Mouse (Mus musculus): ENCODE data around the gene Plcb3. TPM values are rescaled to one million over a fixed set of nuclear protein-coding genes. Genes with fewer than 3 reads are reported as not detected.

Plcb3 gene
- polyA plus RNA-seq, 1 experiment: 31.5 TPM

- no peaks in the 10 kb centered on the region for H3K36me3 ChIP-seq (ENCODE audit: control insufficient read depth, insufficient read depth, low read length)
- 86% methylated on average over 6 of the region's 6 CpGs for WGBS
- H3K27ac ChIP-seq (ENCODE audit: insufficient read depth, low read length): no peak overlapping the region
- DNase-seq (ENCODE audit: low read depth in 1 of 2, low spot score in 2 of 2): no peak
- H3K27me3 ChIP-seq (ENCODE audit: control insufficient read depth, insufficient read depth, low read length): no peaks in the 10 kb centered on the region
- H3K4me3 ChIP-seq (ENCODE audit: extremely low read depth, insufficient read depth, insufficient read length): no peak overlapping the region
- peaks cover 20% of the 10 kb centered on the region for H3K4me1 ChIP-seq (ENCODE audit: control insufficient read depth, insufficient read depth, insufficient read length)
- TF ChIP-seq POLR2A (IDR thresholded peaks at IDR 0.05; ENCODE audit: low read depth, low read length): no peak
- TF ChIP-seq CTCF (IDR thresholded peaks at IDR 0.05; ENCODE audit: extremely low read depth, insufficient read depth, insufficient read length, insufficient replicate concordance): no peak
Measured at GRCm38 (mm10) chr19:6990712-6991111, 14.4 kb upstream of the Plcb3 start.

DNA sequence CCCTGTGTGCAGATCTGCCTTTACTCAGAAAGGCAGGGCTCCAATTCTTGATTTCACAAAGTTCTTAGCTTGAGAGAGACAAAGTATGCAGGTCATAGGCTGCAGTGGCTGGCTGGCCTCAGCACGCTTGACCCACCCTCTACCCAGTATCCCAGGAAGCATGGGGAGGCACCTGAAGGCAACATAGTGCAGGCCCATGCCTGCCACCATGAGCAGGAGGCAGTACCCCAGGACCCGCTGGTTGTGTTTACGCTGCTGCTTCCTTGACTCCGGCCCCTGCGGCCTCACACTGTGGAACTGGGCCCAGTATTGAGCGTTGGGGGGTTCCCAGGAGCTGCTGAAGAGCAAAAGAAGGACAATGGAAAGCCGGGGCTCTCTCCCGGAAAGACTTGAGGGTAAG is 13.0 kb upstream of the Plcb3 start:
- TF ChIP-seq CTCF (IDR thresholded peaks at IDR 0.05; ENCODE audit: extremely low read depth, insufficient read depth, insufficient read length, insufficient replicate concordance) (no peak), POLR2A (IDR thresholded peaks at IDR 0.05; ENCODE audit: low read depth, low read length) (no peak)
- 96% methylated on average over 8 of the region's 8 CpGs for WGBS
- H3K4me1 ChIP-seq (ENCODE audit: control insufficient read depth, insufficient read depth, insufficient read length): peaks cover 8% of the 10 kb centered on the region
- H3K36me3 ChIP-seq (ENCODE audit: control insufficient read depth, insufficient read depth, low read length): no peaks in the 10 kb centered on the region
- H3K27me3 ChIP-seq (ENCODE audit: control insufficient read depth, insufficient read depth, low read length): no peaks in the 10 kb centered on the region
- H3K27ac ChIP-seq (ENCODE audit: insufficient read depth, low read length): no peak overlapping the region
- H3K4me3 ChIP-seq (ENCODE audit: extremely low read depth, insufficient read depth, insufficient read length): no peak overlapping the region
- no peak for DNase-seq (ENCODE audit: low read depth in 1 of 2, low spot score in 2 of 2)

DNA sequence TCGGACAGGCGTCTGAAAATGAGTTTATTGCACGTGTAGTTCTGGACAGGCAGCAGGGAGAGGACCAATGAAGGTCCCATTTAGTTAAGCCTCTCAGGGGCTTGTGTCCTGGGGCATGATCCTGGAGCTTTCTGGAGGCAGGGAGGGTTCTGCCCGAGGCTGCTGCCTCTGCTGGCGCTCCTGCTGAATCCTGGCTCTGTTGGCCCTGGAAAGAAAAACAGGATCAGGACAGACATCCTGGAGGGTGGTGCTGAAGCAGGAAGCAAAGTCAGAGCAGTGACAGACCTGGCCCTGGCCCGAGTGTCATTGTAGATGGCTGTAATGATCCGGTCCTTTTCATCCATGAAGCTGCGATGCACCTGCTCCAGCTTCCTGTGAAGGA is 11.6 kb upstream of the Plcb3 start:
- DNase-seq (ENCODE audit: low read depth in 1 of 2, low spot score in 2 of 2): no peak
- H3K27ac ChIP-seq (ENCODE audit: insufficient read depth, low read length): no peak overlapping the region

GRCm38 (mm10) chr19:6987061-6987903 is 11.0 kb upstream of the Plcb3 start, which contains the start of gene Vegfb:
Gene Vegfb (minus strand): TSS chr19:6987651.
- WGBS: under 1% methylated on average over 77 of the region's 85 CpGs
- DNase-seq (ENCODE audit: low read depth in 1 of 2, low spot score in 2 of 2): peak in 1 of 2 experiments; percentile 61
- Histone ChIP-seq H3K27me3 (ENCODE audit: control insufficient read depth, insufficient read depth, low read length) (no peaks in the 10 kb centered on the region), H3K36me3 (ENCODE audit: control insufficient read depth, insufficient read depth, low read length) (no peaks in the 10 kb centered on the region), H3K27ac (ENCODE audit: insufficient read depth, low read length) (no peak within 1 kb of the TSS), H3K4me3 (ENCODE audit: extremely low read depth, insufficient read depth, insufficient read length) (peak within 1 kb of the TSS; percentile 75), H3K4me1 (ENCODE audit: control insufficient read depth, insufficient read depth, insufficient read length) (peaks cover 4% of the 10 kb centered on the region)
- TF ChIP-seq POLR2A (IDR thresholded peaks at IDR 0.05; ENCODE audit: low read depth, low read length) (no peak), CTCF (IDR thresholded peaks at IDR 0.05; ENCODE audit: extremely low read depth, insufficient read depth, insufficient read length, insufficient replicate concordance) (no peak)

More for the DNA sequence above, 11.6 kb upstream of the Plcb3 start:
- WGBS: 14% methylated on average over 8 of the region's 8 CpGs
- Histone ChIP-seq H3K36me3 (ENCODE audit: control insufficient read depth, insufficient read depth, low read length) (no peaks in the 10 kb centered on the region), H3K4me1 (ENCODE audit: control insufficient read depth, insufficient read depth, insufficient read length) (peaks cover 5% of the 10 kb centered on the region), H3K4me3 (ENCODE audit: extremely low read depth, insufficient read depth, insufficient read length) (peak overlapping the region; percentile 75), H3K27me3 (ENCODE audit: control insufficient read depth, insufficient read depth, low read length) (no peaks in the 10 kb centered on the region)
- TF ChIP-seq POLR2A (IDR thresholded peaks at IDR 0.05; ENCODE audit: low read depth, low read length) (no peak), CTCF (IDR thresholded peaks at IDR 0.05; ENCODE audit: extremely low read depth, insufficient read depth, insufficient read length, insufficient replicate concordance) (no peak)

DNA sequence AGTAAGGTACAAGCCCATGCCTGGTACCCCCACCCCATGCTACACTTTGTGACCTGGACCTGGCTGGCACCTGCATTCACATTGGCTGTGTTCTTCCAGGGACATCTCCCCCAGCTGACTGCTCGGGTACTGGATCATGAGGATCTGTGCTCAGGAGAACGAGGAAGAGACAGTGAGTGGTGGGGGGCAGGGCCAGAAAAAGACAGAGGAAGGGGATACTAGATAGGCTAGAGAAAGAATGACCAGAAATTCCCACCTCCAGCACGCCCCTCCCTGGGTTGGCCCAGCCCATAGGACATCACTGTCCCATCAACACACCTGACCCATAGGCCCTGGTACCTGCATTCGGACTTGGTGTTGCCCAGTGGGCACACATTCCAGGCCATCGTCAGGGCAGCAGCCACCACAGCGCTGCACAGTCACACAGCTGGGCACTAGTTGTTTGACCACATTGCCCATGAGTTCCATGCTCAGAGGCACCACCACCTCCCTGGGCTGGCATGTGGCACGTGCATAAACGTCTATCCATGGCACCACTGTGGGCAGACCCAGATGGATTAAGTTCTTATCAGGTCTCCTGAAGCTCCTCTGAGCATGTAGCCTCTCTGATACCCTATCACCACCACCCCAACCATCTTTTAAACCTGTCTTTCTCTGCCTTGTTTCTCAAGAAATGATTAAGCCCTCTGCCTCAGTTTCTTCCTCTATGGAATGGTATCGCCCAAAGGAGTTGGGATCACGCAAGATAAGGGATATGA is 9.9 kb upstream of the Plcb3 start:
- Histone ChIP-seq H3K27ac (ENCODE audit: insufficient read depth, low read length) (no peak overlapping the region), H3K4me3 (ENCODE audit: extremely low read depth, insufficient read depth, insufficient read length) (no peak overlapping the region), H3K27me3 (ENCODE audit: control insufficient read depth, insufficient read depth, low read length) (no peaks in the 10 kb centered on the region), H3K36me3 (ENCODE audit: control insufficient read depth, insufficient read depth, low read length) (no peaks in the 10 kb centered on the region), H3K4me1 (ENCODE audit: control insufficient read depth, insufficient read depth, insufficient read length) (peaks cover 4% of the 10 kb centered on the region)
- no peak for DNase-seq (ENCODE audit: low read depth in 1 of 2, low spot score in 2 of 2)
- WGBS: 84% methylated on average over 10 of the region's 10 CpGs
- TF ChIP-seq CTCF (IDR thresholded peaks at IDR 0.05; ENCODE audit: extremely low read depth, insufficient read depth, insufficient read length, insufficient replicate concordance): no peak
- no peak for TF ChIP-seq POLR2A (IDR thresholded peaks at IDR 0.05; ENCODE audit: low read depth, low read length)

DNA sequence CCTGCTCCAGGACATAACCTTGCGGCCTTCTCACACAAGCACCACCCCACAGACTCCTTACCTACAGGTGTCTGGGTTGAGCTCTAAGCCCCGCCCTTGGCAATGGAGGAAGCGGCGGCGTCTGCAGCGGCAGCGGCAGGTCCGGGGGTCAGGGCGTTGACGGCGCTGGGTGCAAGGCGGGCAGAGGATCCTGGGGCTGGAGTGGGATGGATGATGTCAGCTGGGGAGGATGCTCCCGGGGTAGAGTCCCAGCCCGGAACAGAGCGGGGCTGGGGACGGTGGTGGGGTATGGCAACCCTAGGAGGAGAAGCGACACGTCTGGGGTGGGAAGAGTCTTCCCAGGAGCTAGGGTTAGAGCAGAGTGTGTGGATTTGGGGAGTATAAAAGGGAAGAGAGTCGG is 9.0 kb upstream of the Plcb3 start:
- Histone ChIP-seq H3K36me3 (ENCODE audit: control insufficient read depth, insufficient read depth, low read length) (no peaks in the 10 kb centered on the region), H3K4me1 (ENCODE audit: control insufficient read depth, insufficient read depth, insufficient read length) (peaks cover 4% of the 10 kb centered on the region), H3K4me3 (ENCODE audit: extremely low read depth, insufficient read depth, insufficient read length) (no peak overlapping the region), H3K27ac (ENCODE audit: insufficient read depth, low read length) (no peak overlapping the region), H3K27me3 (ENCODE audit: control insufficient read depth, insufficient read depth, low read length) (no peaks in the 10 kb centered on the region)
- DNase-seq (ENCODE audit: low read depth in 1 of 2, low spot score in 2 of 2): no peak
- WGBS: 94% methylated on average over 19 of the region's 19 CpGs
- no peak for TF ChIP-seq POLR2A (IDR thresholded peaks at IDR 0.05; ENCODE audit: low read depth, low read length)
- TF ChIP-seq CTCF (IDR thresholded peaks at IDR 0.05; ENCODE audit: extremely low read depth, insufficient read depth, insufficient read length, insufficient replicate concordance): no peak

Data from spleen, adult 2 months (tissue).